Mouse (Mus musculus) left cerebral cortex, adult 9 months (tissue): Measurements from ENCODE around the gene Gm21994.
"Not testable (repeated sequence)": the region's sequence is repeated elsewhere in the genome, so short reads cannot be mapped to it uniquely, and the experiment has no call there.

Source experiments
- DNase-seq, 2 experiments: peaks; one replicate each; pipeline ENCODE4 v3.0.0; 2022; ENCODE audit warnings: low spot score in 2 of 2

Gm21994 gene

GRCm38 (mm10) chr2:150255491-150255890, at the start of gene Gm21994:
Gm21994 (minus strand) TSS chr2:150255591.
- not testable (repeated sequence) for DNase-seq

DNA sequence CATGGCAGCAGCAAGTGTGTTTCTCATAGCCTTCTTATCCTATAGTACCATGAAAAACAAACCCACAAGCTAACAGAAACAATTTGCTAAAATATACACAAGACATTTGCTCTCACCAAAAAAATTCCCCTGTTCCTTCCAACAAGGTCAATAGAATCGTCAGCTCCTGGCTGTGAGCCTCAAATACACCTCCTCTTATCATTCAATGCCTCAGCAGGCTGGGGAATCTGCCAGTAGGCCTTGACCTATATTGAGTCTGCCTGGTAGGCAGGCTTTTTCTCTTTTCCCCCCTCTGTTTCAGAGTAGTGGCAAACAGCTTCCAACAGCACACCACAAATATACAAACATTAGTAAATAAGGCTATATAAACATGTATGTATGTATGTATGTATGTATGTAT, 43.7 kb upstream of the Gm21994 start:
- no peak for DNase-seq

GRCm38 (mm10) chr2:150293669-150294068, 38.3 kb upstream of the Gm21994 start:
- no peak for DNase-seq

DNA sequence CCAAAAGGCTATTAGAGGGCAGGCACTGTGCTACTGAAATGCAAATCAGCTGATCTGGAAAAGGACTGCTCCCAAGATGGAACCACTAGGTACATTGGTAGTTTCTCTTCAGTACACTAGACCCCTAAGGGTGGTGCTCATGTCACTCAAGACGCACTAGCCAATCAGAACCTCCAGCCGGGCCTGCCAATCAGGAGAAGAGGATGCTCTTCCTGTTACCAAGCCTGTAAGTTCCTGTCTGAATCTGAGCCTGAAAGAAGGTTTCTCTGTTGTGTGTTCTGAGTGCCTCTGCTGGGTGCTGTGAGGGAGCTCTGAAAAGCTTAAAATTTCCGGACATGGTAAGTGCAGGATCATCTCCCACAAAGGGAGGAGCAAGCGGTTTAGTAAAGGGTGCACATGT, 1.9 kb upstream of the Gm21994 start, which contains the start of gene Gm14124:
Gene Gm14124 (plus strand): TSS at position 227 of the 400 bp plus-strand sequence.
- not testable (repeated sequence) for DNase-seq

DNA sequence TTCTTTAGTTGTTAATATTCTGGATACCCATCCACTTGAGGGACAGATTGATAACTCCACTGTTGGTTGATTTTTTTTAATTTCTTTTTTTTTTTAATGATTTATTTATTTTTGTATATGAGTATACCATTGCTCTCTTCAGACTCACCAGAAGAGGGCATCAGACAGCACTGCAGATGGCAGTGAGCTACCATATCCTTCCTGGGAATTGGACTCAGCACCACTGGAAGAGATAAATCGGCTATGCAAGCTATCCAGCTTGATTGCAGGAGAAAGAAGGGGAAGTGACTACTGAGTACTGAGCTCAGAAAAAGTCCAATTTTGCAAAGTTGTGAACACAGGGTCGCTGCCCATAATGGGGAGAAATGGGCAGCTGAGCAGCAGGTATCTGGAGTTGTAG, 1.5 kb upstream of the Gm21994 start:
- DNase-seq = not testable (repeated sequence)

DNA sequence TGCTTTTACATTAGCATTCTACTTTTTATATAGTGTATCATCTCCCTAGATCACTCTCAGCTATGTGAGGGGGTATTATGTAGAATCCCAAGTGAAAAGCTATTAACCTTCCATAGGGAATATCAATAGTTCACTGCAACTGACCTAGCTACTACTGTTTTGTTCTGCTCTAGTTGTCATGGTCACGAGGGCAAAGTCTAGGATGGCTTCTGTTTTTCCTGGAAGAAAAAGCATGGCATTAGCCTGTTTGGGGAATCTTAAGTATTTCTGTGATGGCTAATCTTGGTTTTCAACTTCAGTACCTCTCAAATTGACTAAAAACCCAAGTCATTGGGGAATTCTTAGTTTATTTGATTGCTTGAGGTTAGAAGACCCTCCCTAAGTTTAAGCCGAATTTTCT, 12.2 kb downstream of the Gm21994 start:
- no peak for DNase-seq

DNA sequence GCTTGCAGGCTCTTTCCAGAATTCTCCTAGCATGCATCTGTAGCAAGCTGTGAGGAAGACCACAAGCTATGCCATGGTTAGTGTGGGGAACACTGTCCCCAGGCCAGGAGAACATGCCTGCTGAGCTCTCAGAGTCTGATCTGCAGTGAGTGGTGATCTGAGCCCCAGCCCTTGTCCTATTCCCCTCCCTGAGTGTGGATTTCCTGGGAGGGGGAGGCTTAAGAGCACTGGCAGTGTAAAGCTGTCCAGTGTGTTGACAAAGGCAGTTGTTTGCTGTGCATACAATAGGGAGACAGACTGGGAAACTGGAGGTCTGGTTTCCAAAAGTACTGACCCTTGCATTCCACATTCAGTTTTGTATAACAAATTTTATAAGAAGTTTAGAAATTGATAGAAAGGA, 32.1 kb downstream of the Gm21994 start:
- DNase-seq = not testable (repeated sequence)

DNA sequence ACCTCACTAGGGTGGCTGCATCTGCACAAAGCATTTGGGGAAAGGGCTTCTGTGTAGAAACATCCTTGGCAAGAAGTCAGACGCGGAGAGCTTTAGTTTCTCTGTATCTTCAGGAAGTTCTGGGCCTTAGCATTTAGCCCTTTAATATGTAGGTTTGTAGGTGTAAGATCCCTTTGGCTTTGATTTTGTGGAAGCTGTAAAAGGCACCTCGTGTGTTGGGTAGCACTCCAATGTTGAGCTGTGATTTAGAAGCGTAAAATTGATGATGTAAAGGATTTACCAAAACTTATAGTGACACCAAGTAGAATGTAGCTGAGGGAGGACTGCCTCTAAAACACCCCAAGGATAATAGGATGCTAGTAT, 37.0 kb downstream of the Gm21994 start:
- DNase-seq = not testable (repeated sequence)

- peak; percentile 83 to 92 for DNase-seq
Measured at GRCm38 (mm10) chr2:150217600-150218362, 37.6 kb downstream of the Gm21994 start, which contains the start of gene Zfp937. Zfp937 (plus strand) TSS chr2:150218073.
